ENCODE assay signal across 20 mouse cellular contexts in genomic region chr10:94961283-94961682, GRCm38 (mm10). TPM values are rescaled to one million over a fixed set of nuclear protein-coding genes. Genes with fewer than 3 reads are reported as not detected.
DNase-seq lines count a peak whose midpoint lies in the region; TF ChIP-seq lines count a peak whose summit lies in the region.
"Had no signal": no experiment of that assay in that cellular context is flagged by ENCODE, and none has a peak within 500 bp of the region (broad histone marks: within the 10 kb centered on the region; RNA-seq: fewer than 3 reads in every experiment).

No protein-coding gene starts in this region.

- TF ChIP-seq CTCF in testis, adult 2 months (IDR thresholded peaks at IDR 0.05; ENCODE audit: control insufficient read depth, insufficient read depth, insufficient replicate concordance, low read depth, low read length) = no peak
- TF ChIP-seq CTCF in thymus, adult 2 months (IDR thresholded peaks at IDR 0.05; ENCODE audit: borderline replicate concordance, control insufficient read depth, extremely low read depth, insufficient read depth, low read length, poor library complexity) = no peak

- WGBS in thymus, adult 2 months = 53% methylated on average over 11 of the region's 11 CpGs

- peaks cover 4% of the 10 kb centered on the region for H3K4me1 ChIP-seq in testis, adult 2 months (ENCODE audit: control insufficient read depth, insufficient read depth, low read length)
- no peaks in the 10 kb centered on the region for H3K4me1 ChIP-seq in thymus, adult 2 months (replicated peaks; ENCODE audit: control insufficient read depth, insufficient read depth, low read length)
- H3K4me1 ChIP-seq: embryonic facial prominence, embryonic 15.5 days; forebrain, embryonic 10.5 days; neural tube, embryonic 13.5 days had no signal

- no peaks in the 10 kb centered on the region for H3K36me3 ChIP-seq in testis, adult 2 months (ENCODE audit: control insufficient read depth, insufficient read depth, low read length)
- H3K36me3 ChIP-seq in thymus, adult 2 months (ENCODE audit: control insufficient read depth, insufficient read depth, low read length) = no peaks in the 10 kb centered on the region
- H3K36me3 ChIP-seq: embryonic facial prominence, embryonic 15.5 days; forebrain, embryonic 10.5 days; neural tube, embryonic 13.5 days had no signal

- H3K27ac ChIP-seq in testis, adult 2 months (ENCODE audit: control insufficient read depth, insufficient read depth, low read depth, low read length) = no peak overlapping the region
- no peak overlapping the region for H3K27ac ChIP-seq in thymus, adult 2 months (ENCODE audit: control insufficient read depth, insufficient read depth, low read length)
- H3K27ac ChIP-seq: embryonic facial prominence, embryonic 15.5 days; forebrain, embryonic 10.5 days; neural tube, embryonic 13.5 days had no signal

- H3K27me3 ChIP-seq in testis, adult 2 months (ENCODE audit: control insufficient read depth, insufficient read depth, low read length) = no peaks in the 10 kb centered on the region
- H3K27me3 ChIP-seq in thymus, adult 2 months (ENCODE audit: control insufficient read depth, insufficient read depth, low read length) = no peaks in the 10 kb centered on the region
- H3K27me3 ChIP-seq: embryonic facial prominence, embryonic 15.5 days had no signal

- intact Hi-C loops in left cerebral cortex, postnatal 36 days (cut with DNase I) = no loop called here

- no peak for TF ChIP-seq POLR2A in testis, adult 2 months (IDR thresholded peaks at IDR 0.05; ENCODE audit: control insufficient read depth, low read depth, low read length)
- no peak for TF ChIP-seq POLR2A in thymus, adult 2 months (IDR thresholded peaks at IDR 0.05; ENCODE audit: control insufficient read depth, extremely low read depth, insufficient read depth, low read length, poor library complexity)

- peak; percentile 95 for DNase-seq in heart, adult 11 months
- no peak for DNase-seq in heart, adult 8-10 months (ENCODE audit: low spot score)
- DNase-seq in testis, postnatal 14 days (ENCODE audit: low spot score) = no peak
- peak; percentile 70 for DNase-seq in heart, postnatal 4 days
- DNase-seq in embryo, embryonic 10.5 days (ENCODE audit: low spot score) = no peak
- DNase-seq in left cerebral cortex, postnatal 36 days (ENCODE audit: low spot score in 2 of 2) = no peak
- DNase-seq in thymus, adult 2 months = no peak
- DNase-seq: adrenal gland, postnatal 14 days; cerebellum, adult 8-10 months; embryo, embryonic 11 days; gastrocnemius, postnatal 25 days; kidney, adult 8-10 months; kidney, postnatal 25 days; lung, embryonic 14.5 days; thymus, adult 18-20 months had no signal

- H3K4me3 ChIP-seq in testis, adult 2 months (ENCODE audit: control insufficient read depth, low read depth, low read length) = peak overlapping the region; percentile 30
- H3K4me3 ChIP-seq in thymus, adult 2 months (ENCODE audit: control insufficient read depth, insufficient read depth, low read length) = no peak overlapping the region
- H3K4me3 ChIP-seq: embryonic facial prominence, embryonic 15.5 days; forebrain, embryonic 10.5 days; megakaryocyte, embryonic 14.5 days; neural tube, embryonic 13.5 days had no signal

RNA-seq across cellular contexts. Expression of gene Plxnc1, which starts 16.6 kb away (rescaled TPM):
- total RNA-seq in heart, adult 8-10 months (2022) = 1 to 10 TPM; 1.9 to 2.8 (median 2.3) TPM
- polyA plus RNA-seq in testis, adult 2 months (2012; rRNA removed) = 2.9 and 4.0 TPM in 2 replicates
- total RNA-seq in heart, postnatal 4 days (2021) = 1 to 10 TPM; 6.2 to 6.9 TPM
- total RNA-seq in left cerebral cortex, postnatal 36 days (2021) = 10 to 100 TPM; 37.2 to 47.8 TPM
- polyA plus RNA-seq in thymus, adult 2 months (2012; rRNA removed) = 8.7 and 9.2 TPM in 2 replicates

Comparison
In these comparisons a context has a peak if more than half of its experiments do, and no peak if none do; other contexts are left out.
1. DNase-seq: peak in heart, adult 11 months (single experiment) and heart, postnatal 4 days (single experiment); none in heart, adult 8-10 months (single experiment), testis, postnatal 14 days (single experiment), embryo, embryonic 10.5 days (single experiment), left cerebral cortex, postnatal 36 days (0 of 2) and thymus, adult 2 months (single experiment).
2. RNA of gene Plxnc1, which starts 16.6 kb away (total RNA-seq): 37.2 to 47.8 TPM in left cerebral cortex, postnatal 36 days; 6.2 to 6.9 TPM in heart, postnatal 4 days and 1.9 to 2.8 TPM in heart, adult 8-10 months; every median in the first group is over 4 times any median in the second.